Mouse (Mus musculus): ENCODE data around the gene Klra1.

DNA sequence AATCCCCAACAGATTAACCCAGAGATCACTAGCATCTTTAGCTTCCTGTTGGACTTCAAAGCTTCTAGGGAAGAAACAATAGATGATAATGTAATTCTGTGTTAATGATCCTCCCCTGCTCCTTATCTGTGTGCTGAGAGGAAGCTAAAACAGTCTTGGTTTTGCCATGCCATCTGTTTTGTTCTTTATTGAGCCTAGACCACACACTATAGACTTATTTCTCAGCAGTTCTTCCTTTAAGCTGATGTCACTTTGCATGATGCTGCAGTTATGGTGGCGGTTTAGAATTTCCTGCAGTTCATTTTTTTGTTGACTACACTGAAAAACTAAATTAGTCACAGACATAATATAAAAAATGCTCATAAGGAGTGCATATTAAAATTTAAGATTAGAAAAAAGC, 18.2 kb upstream of the Klra1 start:
- TF ChIP-seq CTCF (IDR thresholded peaks at IDR 0.05; ENCODE audit: low read depth): no peak
- TF ChIP-seq EP300 (IDR thresholded peaks at IDR 0.05; ENCODE audit: low read depth): no peak
